Mouse (Mus musculus): ENCODE results near the gene Crb1.

GRCm38 (mm10) chr1:139328286-139328685, 48.6 kb downstream of the Crb1 start:
- TF ChIP-seq CTCF (IDR thresholded peaks at IDR 0.05; ENCODE audit: low read depth, low read length), result no peak
- no peak for TF ChIP-seq POLR2A (IDR thresholded peaks at IDR 0.05; ENCODE audit: borderline replicate concordance, low read depth, low read length)

Data from bone marrow macrophage, adult 2 months (primary cell).